Mouse (Mus musculus): ENCODE measurements around the gene Acr. TPM values are rescaled to one million over a fixed set of nuclear protein-coding genes. Genes with fewer than 3 reads are reported as not detected.

Acr gene
- total RNA-seq, 2 experiments from 2014 or later: 0.54 TPM

- peak; percentile 22 for DNase-seq
These were observed 20.1 kb upstream of the Acr start for GRCm38 (mm10) chr15:89547824-89548601.

GRCm38 (mm10) chr15:89548837-89549236 is 19.3 kb upstream of the Acr start:
- peak; percentile 63 for DNase-seq

DNA sequence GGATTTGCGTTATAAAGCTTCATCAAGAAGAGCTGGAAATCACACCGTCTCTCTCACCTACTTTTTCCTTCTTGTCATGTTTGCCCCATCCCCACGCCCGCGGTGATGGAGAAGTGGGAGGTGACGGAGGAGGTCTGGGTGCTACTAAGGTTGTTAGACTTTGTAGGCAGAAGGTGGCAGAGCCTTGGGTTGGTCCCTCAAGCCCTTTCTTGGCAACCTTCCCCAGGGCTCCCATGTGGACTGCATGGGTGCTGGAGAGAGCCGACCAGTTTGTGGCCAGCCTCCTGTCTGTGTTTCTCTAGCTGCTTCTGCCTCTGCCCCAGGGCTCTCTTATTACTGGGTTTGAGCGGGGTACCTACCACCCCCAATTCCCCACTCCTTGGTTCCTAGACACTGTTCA is 17.6 kb upstream of the Acr start:
- no peak for DNase-seq

DNA sequence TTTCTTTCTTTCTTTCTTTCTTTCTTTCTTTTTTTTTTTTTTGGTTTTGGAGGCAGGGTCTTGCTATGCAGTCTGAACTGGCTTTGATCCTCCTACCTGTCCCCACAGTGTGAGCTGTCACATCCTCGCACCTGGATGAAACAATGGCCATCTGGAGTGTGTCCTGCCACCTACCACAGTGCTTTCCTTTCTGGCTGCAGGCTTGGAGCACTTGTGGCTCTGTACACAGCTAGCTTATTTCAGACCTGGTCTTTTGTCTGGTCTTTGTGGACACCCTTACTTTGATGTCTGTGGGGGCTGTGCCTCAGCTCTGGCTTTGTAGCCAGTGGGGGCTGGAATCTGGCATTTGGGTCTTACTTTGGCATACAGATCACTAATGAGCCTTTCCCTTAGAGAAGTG is 16.4 kb upstream of the Acr start:
- no peak for DNase-seq

DNA sequence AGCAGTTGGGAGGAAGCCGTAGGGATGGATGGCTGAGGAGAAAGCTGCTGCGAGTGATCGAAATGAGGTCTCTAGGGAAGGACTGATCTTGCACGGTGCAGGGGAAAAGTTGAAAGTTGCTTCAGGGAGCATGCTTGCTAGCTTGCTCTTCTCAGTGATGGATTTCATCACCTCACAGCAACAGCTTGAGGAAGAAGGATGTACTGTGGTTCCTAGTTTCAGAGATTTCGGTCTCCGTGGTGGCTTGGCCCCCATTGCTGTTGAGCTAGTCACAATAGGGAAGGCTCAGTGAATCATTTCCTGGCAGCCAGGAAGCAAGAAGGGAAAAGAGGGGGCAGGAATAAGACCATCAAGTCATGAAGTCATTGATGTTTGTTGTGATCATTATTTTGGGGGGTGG is 12.5 kb upstream of the Acr start:
- DNase-seq: no peak

DNA sequence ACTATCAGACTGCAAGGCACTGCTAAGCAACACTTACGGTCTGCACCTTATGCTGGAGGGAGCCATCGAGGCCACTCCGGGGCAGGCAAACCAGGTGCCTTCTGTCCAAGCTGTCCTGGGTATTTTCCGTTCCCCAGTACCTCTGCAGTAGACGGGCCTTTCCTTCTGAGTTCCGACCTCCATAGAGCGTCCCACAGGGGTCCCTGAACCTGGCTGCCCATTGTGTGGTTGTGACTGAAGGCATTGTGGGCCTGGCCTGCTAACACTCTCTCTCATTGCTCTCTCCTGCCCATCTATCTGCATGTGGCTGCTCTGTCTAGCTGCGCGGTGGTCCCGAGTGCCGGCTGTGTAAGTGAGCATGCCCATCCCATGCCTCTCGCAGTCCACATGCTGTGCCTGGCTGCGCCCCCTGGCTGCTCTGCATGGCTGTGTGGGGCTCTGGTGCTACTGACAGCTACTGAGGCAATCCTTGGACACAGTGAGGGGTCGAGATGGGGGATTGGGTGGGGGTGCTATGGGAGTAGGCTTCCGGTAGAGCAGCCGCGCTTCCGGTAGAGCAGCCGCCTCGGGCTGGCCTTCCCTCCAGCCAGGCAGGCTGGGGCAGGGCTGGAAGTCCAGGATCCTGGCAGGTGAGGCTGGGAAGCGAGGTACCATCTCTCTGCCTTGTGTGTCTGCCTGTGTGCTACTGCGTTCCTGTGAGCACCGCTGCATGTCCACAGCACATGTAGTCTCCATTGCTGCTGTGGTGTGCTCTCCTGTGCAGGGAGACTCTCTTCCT is 11.5 kb upstream of the Acr start:
- no peak for DNase-seq

DNA sequence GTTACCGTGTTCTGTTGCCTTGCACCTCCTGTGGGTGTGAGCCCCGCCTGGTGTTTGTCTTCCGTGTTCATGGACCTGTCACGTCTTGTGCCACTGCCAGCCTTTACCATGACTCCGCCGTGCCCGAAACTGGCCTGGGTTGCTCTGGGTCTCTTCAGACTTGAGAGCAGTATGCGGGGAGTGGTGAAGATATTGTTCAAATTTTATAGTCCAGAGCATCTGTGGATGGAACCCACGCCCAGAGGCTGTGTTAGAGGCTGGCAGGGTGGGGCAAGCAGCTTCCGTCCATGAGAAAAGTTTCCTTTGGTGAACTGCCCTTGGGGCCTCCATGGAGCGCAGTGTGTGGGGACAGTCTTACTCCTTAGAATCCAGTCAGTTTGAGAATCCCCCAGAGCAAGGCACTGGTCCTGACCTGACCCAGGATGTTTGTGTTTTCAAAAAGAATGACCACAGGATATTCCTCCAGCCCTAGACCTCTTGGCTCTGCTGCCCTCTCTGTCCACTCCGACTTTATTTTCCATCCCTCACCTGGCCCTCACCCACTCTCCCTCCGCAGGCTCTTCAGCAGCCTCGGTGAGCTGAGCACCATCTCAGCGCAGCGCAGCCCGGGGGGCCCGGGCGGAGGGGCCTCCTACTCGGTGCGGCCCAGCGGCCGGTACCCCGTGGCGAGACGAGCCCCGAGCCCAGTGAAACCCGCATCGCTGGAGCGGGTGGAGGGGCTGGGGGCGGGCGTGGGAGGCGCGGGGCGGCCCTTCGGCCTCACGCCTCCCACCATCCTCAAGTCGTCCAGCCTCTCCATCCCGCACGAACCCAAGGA is 10.7 kb upstream of the Acr start:
- DNase-seq: no peak

GRCm38 (mm10) chr15:89557996-89558390 is 10.1 kb upstream of the Acr start:
- DNase-seq: no peak

DNA sequence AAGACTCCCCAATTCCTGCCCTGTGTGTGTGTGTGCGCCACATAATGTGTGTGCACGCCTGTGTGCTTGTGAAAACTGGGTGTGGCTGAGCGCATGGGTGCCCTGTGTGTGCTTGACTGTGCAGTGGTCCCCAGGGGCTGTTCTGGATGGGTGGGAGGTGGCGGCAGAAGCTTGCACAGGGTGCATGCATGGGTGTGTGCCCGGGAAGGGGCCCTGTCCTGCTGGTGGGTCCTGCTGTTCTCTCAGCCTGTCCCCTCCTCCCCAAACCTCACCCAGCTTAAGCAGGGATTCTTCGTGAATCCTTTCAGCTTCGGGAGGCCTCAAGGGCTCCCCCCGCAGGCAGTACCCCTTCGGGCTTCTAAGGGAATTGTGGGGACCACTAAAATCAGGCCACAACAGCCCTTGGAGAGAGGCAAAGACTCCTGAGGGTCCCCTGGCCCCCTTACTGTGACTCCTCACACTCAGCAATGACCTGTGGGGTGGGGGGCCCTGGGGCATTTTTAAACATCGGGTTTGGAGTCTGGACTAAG is 8.9 kb upstream of the Acr start:
- no peak for DNase-seq

GRCm38 (mm10) chr15:89572147-89572546 is 4.0 kb downstream of the Acr start:
- no peak for DNase-seq

- no peak for DNase-seq
These were observed 14.4 kb downstream of the Acr start for GRCm38 (mm10) chr15:89582494-89582893.

DNA sequence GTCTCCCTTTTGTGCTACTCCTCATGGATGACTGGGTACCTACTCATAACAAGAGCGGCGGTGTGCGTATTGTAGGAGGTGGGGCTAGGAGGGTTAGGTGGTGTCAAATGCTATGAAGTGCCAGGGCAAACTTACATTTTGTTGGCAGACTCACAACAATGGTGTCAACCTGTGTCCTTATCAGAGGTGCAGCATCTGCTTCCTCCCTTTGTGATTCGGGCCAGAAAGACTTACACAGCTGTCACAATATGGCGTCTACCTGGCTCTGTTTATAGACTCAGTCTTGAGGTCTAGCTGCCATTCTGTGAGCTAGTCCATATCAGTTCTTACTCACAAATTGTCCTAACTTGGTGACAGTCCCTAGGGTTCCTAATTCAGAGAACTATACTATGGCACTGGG is 17.0 kb downstream of the Acr start:
- no peak for DNase-seq

- no peak for DNase-seq
These were observed 17.5 kb downstream of the Acr start for GRCm38 (mm10) chr15:89585631-89586030.

DNA sequence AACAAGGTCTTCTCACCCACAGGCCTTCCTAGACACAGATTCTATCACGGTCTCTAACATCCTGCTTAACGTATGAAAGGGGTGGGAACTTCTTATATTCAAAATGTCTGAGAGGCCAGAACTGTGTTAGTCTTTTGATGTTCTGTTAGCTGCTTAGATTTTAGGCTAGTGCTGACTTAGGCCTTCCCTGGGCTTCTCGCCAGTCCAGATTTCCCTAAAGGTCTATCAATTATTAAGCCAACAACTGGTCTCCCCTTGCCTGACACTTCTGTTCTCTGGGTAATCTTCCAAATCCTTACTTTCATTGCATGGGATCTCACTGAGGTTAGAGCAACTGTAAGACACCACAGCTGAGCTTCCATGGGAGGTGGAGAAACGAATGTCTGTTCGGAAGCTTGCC is 21.0 kb downstream of the Acr start:
- no peak for DNase-seq

DNA sequence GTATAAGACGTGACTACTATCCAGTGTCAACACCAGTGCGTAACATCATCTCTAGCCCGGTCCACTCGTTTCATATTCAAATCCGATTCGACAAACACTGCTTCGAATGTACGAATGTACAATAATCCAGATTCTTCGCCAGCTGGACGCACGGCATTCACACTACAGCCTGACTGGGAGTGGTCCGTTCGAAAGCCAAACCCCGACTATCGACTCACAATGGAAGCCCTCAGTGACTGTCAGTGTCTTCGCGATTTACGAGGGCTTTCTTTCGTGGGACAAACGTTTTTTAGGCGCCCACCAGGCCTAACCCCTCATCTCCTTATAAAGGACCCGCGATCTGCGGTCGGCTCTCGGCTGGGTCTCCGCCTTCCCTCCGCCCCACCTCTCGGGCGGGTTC is 23.2 kb downstream of the Acr start:
- DNase-seq: no peak

DNA sequence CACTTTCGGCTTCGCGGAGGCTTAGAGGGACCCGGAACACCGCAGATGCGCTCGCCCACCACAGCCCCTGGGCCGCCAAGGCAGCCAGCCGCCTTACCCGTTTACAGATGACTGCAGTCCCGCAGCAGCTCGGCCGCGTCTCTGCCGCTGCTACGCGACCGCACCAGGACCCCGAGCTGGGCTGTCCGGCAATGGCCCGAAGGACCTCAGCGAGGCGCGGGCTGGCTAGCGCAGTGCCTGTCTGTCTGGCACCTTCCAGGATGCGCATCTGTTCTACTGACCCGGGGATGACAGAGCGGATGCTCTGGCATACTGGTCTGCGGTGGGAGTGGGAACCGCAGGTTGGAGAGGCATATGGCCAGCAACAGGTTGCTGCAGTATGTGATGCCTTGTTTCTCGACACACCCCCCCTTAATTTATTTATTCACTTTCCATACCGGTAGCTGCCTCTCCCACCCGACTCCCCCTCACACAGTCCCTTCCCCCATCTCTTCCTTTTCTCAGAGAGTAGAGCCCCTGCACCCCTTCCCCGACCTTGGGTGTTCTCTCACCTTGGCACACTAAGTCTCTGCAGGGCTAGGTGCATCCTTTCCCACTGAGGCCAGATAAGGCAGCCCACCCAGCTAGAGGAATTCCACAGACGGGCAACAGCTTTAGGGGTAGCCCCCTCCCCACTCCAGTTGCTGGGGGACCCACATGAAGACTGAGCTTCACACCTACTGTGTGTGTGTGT is 23.8 kb downstream of the Acr start, which contains the start of gene Rabl2:
Rabl2 (minus strand) TSS at position 201 of the 733 bp plus-strand sequence.
- peak; percentile 88 for DNase-seq

DNA sequence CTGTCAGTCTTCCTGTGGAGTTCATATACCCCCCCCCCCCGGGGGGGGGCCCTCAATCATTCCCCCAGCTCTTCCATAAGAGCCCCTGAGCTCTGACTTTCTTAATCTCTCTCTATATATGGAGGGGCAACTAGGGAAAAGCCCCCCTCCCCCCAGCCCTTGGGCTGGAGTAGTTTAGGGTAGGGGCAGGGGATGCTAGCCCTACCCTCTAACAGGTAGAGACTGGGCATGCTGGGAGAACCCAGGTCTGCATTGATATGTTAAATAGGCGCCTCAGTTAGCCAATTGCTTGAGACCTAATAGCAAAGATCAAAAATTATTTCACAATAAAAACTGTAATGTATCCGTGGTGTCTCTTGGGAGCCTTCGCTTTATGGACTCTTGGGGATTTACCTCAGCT is 24.4 kb downstream of the Acr start:
- no peak for DNase-seq

GRCm38 (mm10) chr15:89605822-89606570 is 37.9 kb downstream of the Acr start:
- no peak for DNase-seq

DNA sequence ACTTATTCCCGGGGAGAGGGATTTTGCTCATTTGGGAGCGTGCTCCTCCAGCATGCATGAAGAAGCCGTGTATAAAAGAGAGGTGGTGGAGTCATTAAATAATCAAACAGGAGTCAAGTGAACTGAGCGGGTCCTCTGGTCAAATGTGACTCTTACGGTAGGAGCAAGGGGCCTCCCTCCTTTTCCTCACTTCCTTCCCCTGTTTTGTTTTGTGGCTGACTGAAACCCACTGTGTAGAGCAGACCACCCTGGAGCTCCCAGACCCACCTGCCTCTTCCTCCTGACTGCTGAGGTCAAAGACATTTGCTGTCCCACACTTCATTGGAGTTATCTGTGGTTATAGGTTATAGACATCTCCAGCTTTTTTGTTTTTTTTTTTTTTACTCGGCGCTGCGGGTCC is 39.4 kb downstream of the Acr start:
- DNase-seq: no peak

DNA sequence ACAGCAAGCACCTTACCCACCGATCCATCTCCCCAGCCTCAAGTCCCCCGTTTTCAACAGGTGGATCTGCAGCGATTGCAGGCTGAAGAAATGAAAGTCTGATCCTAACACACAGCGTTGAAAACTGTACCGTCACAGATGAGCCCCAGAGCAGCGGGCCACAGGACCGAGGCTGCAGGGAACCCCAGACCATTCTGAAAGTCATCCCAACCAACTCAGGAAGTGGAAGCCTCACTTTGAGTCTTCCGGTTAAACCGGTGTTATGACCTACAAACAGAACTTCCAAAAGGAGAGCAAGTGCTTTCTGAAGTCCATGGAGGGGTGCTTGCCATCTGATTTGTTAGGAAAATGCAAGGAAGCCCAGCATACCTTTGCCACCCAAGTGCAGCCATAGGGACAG is 39.8 kb downstream of the Acr start:
- DNase-seq: no peak

GRCm38 (mm10) chr15:89622312-89622958 is 54.3 kb downstream of the Acr start:
- peak; percentile 41 for DNase-seq

Data from gastrocnemius, postnatal 10 days (tissue).